Mouse (Mus musculus): ENCODE results near the gene Ttk. TPM values are rescaled to one million over a fixed set of nuclear protein-coding genes. Genes with fewer than 3 reads are reported as not detected.

The Ttk gene
- total RNA-seq, 2 experiments from 2014 or later, result 0.14 TPM; not detected in 1

DNA sequence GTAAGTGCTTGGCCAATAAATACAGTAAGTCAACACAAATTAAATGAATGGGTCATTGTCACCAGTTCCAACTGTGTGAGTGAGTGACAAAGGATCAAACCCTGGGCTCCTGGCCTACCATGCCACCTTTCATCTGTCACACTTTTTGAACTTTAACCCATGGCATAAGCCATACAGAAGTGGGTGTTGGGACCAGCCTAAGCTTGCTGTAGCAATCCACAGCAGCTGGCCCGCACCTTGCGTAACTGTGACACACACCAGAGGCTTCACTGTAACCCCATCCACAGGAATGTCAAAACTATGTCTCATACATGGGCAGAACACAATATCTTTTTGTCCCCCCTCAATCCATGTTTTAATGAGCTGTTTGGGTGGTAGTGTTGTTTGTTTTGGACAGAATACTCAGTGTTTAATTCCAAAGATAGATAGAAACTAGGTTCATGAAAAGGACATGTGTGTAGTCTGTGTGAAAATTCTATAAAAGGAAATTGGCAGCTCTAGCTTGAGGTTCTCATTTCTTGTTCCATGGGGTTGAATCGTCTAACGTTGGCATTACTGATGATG lies 59.4 kb downstream of the Ttk start:
- no peak for DNase-seq (ENCODE audit: low spot score)

DNA sequence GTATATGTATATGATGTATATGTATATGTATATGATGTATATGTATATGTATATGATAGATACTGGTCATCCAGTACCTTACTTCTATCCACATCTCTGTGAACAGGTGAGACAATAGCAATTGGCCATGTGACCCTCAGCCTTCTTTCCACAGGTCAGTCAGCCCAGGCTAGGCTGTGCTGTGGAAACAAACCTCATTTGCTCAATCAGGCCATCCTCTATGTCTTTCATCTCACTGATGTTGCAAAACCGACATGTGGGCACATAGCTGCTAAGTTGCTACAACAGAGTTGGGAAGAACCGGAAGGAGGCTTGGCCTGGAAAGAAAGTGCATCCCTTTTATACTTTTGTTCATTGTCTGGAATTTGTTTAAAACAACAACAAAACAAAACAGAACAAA lies 67.6 kb downstream of the Ttk start:
- no peak for DNase-seq (ENCODE audit: low spot score)

DNA sequence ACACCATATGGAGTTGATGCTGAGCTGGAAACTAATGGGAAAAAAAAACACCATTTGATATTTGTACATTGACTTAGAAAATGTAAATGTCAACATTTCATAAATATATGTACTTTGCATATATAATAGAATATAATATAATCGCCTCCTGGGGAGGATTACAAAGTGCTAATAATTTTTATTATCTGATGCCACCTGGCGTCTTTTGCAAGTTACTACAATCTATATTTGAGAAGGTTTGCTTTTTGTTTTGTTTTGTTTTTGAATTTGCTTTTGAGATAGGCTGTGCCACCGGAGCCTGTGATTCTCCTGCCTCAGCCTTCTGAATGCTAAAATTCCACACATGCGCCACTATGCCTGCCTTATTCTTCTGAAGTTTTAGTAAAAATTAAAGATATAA lies 71.3 kb downstream of the Ttk start:
- no peak for DNase-seq (ENCODE audit: low spot score)

DNA sequence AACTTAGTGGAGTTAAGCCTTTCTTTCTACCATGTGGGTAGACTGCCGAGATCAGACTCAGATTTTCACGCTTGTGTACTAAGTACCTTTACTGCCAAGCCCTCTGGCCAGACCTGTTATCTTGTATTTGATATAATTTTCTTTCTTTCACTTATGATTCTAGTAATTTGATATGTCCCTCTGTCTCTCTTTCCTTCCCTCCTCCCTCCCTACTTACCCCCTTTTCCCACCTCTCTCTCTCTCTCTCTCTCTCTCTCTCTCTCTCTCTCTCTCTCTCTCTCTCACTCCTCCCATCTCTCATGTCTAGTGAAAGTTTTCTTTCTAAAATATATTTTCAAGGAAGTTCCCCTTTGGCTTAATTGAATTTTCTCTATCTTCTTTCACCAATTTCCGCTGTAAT lies 72.5 kb downstream of the Ttk start:
- no peak for DNase-seq (ENCODE audit: low spot score)

DNA sequence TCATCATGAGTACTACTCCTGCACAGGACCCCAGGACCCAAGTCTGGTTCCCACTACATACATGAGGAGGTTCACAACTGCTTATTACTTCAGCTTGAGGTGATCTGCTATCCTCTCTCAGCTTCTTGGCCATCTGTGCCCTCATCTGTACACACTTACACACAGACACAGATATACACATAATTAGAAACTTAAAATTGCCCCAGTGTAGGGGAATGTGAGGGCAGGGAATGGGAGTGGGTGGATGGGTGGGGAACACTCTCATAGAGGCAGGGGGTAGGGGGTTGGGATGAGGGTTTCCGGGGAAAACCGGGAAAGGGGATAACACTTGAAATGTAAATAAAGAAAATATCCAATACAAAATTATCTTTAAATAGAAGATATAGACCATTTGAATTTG lies 75.3 kb downstream of the Ttk start:
- no peak for DNase-seq (ENCODE audit: low spot score)

DNA sequence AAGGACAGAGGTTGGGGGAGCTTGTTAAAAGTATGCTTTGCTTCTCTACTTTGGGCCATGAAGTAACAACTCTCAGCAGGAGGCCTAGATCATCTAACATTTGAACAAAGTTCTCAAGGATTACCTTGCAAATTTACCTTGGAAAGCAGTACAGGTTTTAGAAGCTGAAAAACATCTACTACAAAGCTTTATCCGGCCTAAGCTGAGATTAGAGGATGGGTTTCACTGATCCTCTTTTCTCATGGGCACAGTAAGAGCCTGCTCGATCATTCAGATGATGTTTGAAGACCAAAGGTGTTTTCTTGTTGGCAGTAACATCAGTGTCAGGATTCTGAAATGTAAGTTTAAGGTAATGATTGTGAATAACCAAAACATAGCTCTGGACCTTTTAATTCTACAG lies 76.4 kb downstream of the Ttk start:
- no peak for DNase-seq (ENCODE audit: low spot score)

Other genes with a start within 250 kb of the Ttk start
- gene Elovl4, start 28.4 kb upstream of the Ttk start, total RNA-seq (2021), result under 1 TPM in 1 of 2 experiments, not detected in 1; 0.26 TPM
- gene Bckdhb, start 90.5 kb downstream of the Ttk start, total RNA-seq (2021), result 10 to 100 TPM; 44.4 to 55.9 TPM